Mouse (Mus musculus): ENCODE measurements at regions not wholly inside any gene's neighbourhood (a gene's known extent, or its start where the extent isn't known, plus 50 kb on each side); places are given as distances from the start of the nearest gene placed in this dataset.

GRCm38 (mm10) chr14:40561886-40562285 lies 331.2 kb downstream of the Sh2d4b start:
- DNase-seq (ENCODE audit: low read depth, low spot score) = no peak

DNA sequence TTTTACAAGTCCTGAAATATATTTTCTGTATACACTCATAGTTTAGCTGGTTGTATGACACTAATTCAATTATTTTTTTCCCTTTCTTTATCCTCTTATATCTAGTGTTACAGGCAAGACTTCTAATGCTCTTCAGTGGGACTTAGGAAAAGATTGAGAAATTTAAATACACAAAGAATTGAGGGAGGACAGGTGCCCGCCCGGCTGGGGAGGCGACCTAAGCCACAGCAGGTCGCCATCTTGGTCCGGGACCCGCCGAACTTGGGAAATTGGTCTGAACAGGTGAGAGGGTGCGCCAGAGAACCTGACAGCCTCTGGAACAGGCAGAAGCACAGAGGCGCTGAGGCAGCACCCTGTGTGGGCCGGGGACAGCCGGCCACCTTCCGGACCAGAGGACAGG lies 346.6 kb downstream of the Sh2d4b start:
- peak; percentile 31 for DNase-seq (ENCODE audit: low read depth, low spot score)

GRCm38 (mm10) chr14:40533031-40533430 lies 360.0 kb downstream of the Sh2d4b start:
- no peak for DNase-seq (ENCODE audit: low read depth, low spot score)

DNA sequence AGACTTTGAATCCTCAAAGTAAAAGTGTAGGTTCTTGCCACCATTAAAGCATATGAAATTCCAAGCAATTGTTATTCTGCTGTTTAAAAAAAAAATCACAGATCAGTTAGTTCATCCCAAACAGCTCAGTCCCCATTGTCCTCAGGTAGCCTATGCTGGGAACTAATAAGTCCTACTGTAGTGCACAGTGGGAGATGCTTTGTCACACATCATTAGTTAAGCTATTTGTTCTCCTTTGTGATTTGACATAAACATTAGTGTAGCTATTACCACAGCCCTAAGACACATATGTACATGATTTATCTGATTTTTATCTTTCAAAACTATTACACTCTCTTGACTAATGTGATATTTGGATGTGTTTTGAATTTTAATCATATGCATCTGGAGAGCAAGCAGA lies 378.4 kb downstream of the Sh2d4b start:
- DNase-seq (ENCODE audit: low read depth, low spot score) = no peak
